Mouse (Mus musculus) spleen, adult 2 months (tissue): ENCODE measurements around the gene Bub1b.

ENCODE experiments used
- CTCF ChIP-seq: fragments of 200-500 bp; IDR thresholded peaks from 2 replicates; pipeline ENCODE4 v1.5.1; 2011; ENCODE audit warnings: mild to moderate bottlenecking, inconsistent platforms; ENCODE audit not compliant: insufficient read depth, insufficient read length, insufficient replicate concordance; ENCODE audit errors: extremely low read depth
- POLR2A ChIP-seq: fragments of 200-500 bp; IDR thresholded peaks from 2 replicates; pipeline ENCODE4 v1.6.1; 2011; ENCODE audit warnings: low read depth, low read length, inconsistent platforms

- no peak for TF ChIP-seq CTCF
- no peak for TF ChIP-seq POLR2A
Observed at GRCm38 (mm10) chr2:118659493-118659892, 61.5 kb downstream of the Bub1b start.
